22 mouse cellular contexts compared by ENCODE assay signal in the genomic region with DNA sequence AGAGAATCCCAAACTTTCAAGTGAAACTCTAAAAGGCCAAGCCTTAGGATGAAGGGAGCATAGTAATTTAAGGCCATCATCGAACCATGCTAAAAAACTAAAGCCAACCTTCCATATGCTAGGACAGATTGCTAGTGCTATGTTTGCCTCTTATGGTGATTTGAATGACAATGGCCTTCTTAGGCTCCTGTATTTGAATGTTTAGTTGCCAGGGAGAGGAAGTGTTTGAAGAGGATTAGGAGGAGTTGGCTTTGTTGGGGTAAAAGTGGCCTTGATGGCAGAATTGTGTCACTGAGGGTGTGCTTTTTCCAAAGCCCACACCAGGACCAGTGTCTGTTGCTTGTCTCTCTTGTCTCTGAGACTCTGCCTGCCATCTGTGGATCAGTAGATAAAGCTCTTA.
"Had no signal": no experiment of that assay in that cellular context is flagged by ENCODE, and none has a peak within 500 bp of the region (broad histone marks: within the 10 kb centered on the region; RNA-seq: fewer than 3 reads in every experiment).

No protein-coding gene starts in this region.

- H3K9ac ChIP-seq: heart, embryonic 12.5 days; hindbrain, embryonic 13.5 days; hindbrain, embryonic 15.5 days; kidney, embryonic 15.5 days; limb, embryonic 13.5 days; limb, embryonic 15.5 days; liver, embryonic 12.5 days had no signal

- H3K9me3 ChIP-seq: heart, embryonic 12.5 days; hindbrain, embryonic 13.5 days; hindbrain, embryonic 15.5 days; kidney, embryonic 15.5 days; limb, embryonic 15.5 days; liver, embryonic 12.5 days had no signal

- H3K36me3 ChIP-seq: hindbrain, embryonic 13.5 days; hindbrain, embryonic 15.5 days; limb, embryonic 13.5 days; liver, embryonic 12.5 days had no signal

- DNase-seq: gastrocnemius, postnatal 14 days; gastrocnemius, postnatal 36 days; heart, adult 18-20 months; heart, postnatal 10 days; kidney, adult 11 months; kidney, adult 2 months; kidney, adult 9 months; kidney, postnatal 14 days; kidney, postnatal 36 days; layer of hippocampus, adult 9-11 months; layer of hippocampus, postnatal 36 days; left cerebral cortex, postnatal 4 days had no signal

- ATAC-seq: hindbrain, postnatal 0 days; intestine, embryonic 16.5 days; liver, embryonic 12.5 days had no signal

- H3K27ac ChIP-seq: hindbrain, embryonic 13.5 days; hindbrain, embryonic 15.5 days; hindbrain, postnatal 0 days; kidney, embryonic 15.5 days; kidney, postnatal 0 days; limb, embryonic 13.5 days; limb, embryonic 15.5 days; liver, embryonic 12.5 days had no signal

- H3K4me3 ChIP-seq: heart, embryonic 12.5 days; hindbrain, embryonic 13.5 days; hindbrain, embryonic 15.5 days; kidney, embryonic 15.5 days; limb, embryonic 13.5 days; limb, embryonic 15.5 days; liver, embryonic 12.5 days had no signal

- H3K4me2 ChIP-seq: heart, embryonic 12.5 days; hindbrain, embryonic 13.5 days; hindbrain, embryonic 15.5 days; kidney, embryonic 15.5 days; limb, embryonic 13.5 days; limb, embryonic 15.5 days; liver, embryonic 12.5 days had no signal

- H3K27me3 ChIP-seq: heart, embryonic 12.5 days; hindbrain, embryonic 13.5 days; hindbrain, embryonic 15.5 days; kidney, embryonic 15.5 days; limb, embryonic 13.5 days; limb, embryonic 15.5 days; liver, embryonic 12.5 days had no signal

- H3K4me1 ChIP-seq: heart, embryonic 12.5 days; hindbrain, embryonic 13.5 days; hindbrain, embryonic 15.5 days; kidney, embryonic 15.5 days; limb, embryonic 13.5 days; limb, embryonic 15.5 days; liver, embryonic 12.5 days had no signal
